Mouse (Mus musculus): ENCODE measurements at regions not wholly inside any gene's neighbourhood (a gene's known extent, or its start where the extent isn't known, plus 50 kb on each side); places are given as distances from the start of the nearest gene placed in this dataset.

DNA sequence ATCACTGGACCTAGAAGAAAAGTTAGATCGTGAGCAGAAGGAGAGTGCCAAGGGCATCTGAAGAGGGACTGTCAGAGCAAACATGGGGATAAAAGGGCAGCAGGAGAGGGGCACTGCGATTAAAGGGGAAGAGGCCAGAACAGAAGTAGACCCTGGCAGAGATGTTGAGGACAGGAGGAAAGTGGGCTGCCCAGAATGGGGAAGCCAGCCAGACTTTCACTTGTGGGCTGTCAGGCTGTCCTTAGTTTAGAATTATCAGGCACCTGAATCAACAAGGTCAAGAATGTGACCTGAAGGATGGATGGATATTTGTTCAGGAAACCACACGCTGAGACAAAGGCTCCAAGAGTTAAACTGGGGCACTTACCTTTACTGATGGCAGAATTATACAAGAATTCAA, 193.0 kb upstream of the Klf3 start:
- no peak for DNase-seq

DNA sequence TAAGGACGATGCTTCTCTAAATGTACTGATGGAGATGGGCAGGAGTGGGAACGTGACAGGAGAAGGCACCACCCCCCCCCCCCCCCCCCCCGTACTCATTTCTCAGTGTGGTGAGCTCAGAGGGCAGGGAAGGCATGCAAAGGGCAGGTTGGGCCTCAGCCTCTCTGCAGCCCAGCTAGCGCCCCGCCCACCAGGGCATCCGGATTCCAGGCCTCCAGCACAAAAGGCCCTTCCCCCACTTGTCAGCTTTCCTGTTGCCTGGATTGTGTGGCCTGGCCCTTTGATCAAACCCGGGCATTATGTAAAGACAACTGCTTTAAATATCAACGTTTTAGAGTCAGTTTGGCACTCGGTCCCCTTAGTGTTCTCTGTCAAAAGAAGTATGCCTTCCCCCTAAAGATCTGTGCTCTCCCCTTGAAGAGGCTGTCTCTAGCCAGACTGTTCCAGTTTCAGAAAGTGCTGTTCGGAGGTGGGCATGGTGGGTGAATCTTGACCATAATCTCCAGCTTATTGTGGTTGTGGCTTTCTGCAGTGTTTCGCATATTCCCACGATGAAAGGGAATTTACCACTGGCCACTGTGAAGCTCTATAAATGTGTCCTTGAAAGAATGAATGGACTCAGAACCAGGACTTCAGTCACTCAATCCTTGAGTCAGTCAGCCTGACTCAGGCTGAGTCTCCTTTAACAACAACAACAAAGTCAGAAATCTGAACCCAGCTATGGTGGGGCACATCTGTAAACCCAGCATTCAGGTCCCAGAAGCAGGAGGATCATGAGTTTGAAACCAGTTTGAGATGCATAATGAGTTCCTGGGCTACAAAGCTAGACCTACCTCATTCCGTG, 192.4 kb upstream of the Klf3 start:
- DNase-seq, result peak; percentile 67

DNA sequence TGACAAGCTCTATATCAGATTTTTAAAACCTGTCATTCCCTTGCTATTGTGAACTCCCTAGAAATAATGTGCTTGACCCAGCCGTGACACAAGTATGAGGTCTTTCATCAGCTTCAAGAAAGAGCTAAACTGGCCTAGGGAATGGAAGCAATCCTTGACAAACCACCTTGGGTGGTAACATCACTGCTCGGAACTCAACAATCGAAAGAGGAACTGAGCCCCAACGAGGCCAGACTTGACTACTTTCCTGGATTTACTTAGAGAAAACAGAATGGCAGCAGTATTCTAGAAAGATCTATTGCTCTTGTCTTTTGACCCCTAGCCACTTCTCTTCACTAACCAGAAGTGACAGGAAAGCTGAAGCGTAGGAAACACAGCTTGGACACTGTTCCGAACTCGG, 191.2 kb upstream of the Klf3 start:
- DNase-seq, result no peak

GRCm38 (mm10) chr5:64613696-64614095, 189.5 kb upstream of the Klf3 start:
- DNase-seq, result no peak

DNA sequence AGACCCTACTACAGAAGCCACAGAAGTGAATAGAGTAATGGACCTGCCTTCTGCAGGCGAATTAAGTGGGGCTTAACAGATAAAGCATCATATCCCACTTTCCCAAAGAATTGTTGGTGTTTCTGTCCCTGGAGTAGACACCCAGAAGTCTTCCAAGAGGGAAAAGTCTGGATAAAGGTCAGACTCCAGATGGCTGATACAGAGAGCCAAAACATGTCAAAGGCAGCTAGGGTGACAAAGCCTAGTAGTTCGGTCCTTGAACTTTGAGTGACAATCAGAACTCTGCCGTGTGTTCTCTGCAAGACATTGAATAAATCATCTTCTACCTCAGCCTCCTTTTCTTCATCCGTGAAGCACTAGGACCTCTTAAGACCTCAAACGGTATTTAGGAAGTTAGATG, 185.1 kb upstream of the Klf3 start:
- no peak for DNase-seq

DNA sequence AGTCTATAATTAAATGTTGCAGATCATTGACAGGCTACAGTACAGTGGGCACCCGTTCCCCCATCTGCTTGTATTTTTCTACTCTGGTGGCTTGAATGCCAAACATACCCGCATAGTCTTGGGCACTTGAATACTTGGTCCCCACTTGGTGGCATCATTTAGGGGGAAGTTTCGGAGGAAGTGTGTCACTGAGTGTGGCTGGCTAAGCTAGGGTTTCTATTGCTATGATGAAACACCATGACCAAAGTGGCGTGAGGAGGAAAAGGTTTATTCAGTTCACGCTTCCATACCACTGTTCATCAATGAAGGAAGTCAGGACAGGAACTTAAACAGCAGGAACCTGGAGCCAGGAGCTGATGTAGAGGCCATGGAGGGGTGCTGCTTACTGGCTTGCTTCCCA, 183.4 kb upstream of the Klf3 start:
- DNase-seq, result no peak

DNA sequence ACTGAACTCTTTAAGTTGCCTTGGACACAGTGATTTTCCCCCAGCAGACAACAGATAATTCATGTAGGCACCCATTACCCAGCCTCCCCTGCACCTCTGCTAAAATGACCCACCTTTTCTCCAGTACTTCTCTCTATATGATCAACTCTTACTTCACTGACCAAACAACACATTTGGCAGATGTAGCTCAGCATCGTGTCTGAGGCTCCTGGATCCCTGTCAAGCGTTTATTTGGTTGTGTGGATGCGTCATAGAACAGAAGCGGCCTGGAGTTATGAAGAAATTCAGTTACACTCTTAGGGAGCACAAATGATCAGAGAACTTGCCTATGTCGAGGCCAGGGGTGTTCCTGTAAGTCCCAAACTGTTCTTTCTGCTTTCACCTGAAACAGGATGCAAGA, 182.5 kb upstream of the Klf3 start:
- no peak for DNase-seq

DNA sequence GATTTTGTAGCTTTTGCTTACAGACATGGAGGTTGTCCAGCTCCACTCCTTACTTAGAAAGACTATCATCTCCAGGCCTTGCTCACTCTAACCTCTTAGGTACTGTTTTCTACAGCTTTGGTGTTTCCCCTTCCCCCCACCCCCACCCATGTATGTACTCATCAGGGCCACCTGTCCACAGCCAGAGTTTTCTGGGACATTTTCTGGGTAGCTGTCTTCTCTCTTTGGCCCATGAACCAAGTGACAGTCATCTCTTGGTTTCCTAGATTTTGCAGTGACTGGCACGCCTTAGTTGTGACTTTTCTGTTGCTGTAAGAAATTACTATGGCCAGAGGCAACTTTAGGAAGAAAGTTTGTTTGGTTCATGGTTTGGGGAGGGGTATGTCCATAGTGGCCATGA, 181.8 kb upstream of the Klf3 start:
- DNase-seq, result no peak

GRCm38 (mm10) chr5:64623653-64624052, 179.5 kb upstream of the Klf3 start:
- no peak for DNase-seq

GRCm38 (mm10) chr5:64624205-64624604, 179.0 kb upstream of the Klf3 start:
- DNase-seq, result no peak

- no peak for DNase-seq
These were observed 177.8 kb upstream of the Klf3 start for GRCm38 (mm10) chr5:64625421-64625820.

DNA sequence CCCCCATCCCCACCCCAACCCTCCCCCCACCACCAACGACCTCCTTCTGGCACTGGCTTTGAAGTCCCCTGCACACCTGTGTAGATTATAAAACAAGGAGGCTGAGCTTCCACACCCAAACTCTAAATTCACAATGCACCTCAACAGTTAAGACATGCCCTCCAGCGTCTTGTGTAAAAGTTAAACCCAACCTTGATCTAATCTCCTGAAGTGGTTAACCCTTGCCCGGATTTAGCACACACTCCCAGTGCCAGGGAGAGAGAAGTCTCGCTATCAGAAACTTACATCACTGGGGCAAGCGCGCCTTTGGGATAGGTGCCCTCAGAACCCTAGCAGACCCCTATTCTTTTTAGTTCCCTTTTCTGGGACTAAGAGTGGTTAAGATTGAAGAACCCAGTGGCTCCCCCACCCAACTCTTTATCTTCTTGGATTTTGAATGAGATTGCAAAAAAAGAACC, 177.3 kb upstream of the Klf3 start:
- no peak for DNase-seq

DNA sequence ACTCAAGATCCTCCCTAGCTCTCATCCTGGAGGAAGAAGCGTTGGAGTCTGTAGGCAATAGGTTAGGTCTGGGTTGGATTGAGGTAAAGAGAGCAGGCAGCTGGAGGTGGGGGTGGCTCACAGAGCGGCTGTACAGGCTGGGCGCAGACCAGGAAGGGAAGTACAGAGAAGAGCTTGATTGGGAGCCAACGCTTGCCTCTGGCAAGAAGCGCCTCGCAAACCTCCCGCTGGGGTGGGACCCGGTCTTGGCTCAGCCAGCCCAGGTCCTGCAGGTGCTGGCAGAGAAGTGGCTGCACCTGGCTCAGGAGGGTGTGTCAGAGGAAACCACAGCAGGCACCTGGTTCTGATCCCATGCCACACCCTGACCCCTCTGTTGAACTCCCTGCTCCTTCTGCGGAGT, 176.8 kb upstream of the Klf3 start:
- no peak for DNase-seq

DNA sequence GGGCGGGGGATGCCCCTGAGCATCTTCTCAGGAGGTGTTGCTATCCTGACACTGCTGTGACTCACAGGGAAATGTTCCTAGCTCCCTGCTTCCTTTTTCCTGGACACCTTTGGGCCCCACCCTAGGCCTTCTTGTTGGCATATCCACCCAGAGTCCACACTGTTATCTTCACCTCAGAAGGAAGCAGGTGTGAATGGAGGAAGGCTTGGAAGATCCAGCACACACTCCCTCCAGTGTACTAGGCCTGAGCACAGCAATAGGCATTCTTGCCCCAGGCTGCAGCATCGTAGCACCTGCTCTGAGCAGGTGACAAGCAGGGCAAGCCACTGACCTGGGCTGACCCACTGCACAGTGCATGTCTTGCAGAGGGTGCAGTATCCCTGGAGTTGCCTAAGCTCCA, 172.6 kb upstream of the Klf3 start:
- DNase-seq, result no peak

DNA sequence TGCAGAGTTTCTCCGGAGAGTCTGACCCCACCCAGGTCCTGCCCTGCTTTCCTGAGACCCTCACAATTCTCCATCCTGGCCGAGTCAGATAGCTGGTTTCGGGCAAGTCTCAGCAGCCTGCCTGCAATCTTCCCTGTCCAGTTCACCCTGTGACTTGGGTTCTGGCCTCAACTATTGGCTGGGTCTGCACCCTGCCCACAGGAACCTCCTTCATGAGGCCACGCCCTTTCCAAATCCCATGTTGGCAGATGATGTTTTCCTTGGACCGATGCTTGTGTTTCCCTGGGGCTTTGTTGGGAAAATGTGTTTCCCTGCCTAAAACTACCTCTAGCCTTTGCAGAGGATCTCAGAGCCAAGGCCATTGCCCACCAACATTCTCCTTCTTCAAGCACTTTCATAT, 171.0 kb upstream of the Klf3 start:
- no peak for DNase-seq

DNA sequence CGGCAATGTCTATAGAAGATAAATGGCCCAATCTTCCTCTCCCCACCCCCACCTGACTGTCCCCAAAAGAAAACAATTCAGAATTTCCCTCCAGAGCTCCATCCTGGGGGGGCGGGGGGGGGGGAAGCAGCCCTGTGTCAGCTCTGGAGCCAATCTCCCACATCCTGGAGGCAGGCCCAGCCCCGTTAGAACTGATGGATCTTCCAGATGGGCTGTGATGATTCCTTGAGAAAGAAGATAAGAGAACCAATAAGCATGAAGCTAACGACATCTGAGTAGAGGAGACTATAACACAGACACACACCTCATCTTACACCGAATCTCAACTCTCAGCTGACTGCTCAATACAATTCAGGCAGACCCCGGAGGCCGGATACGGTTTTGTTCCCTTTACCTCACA, 169.2 kb upstream of the Klf3 start:
- DNase-seq, result no peak

DNA sequence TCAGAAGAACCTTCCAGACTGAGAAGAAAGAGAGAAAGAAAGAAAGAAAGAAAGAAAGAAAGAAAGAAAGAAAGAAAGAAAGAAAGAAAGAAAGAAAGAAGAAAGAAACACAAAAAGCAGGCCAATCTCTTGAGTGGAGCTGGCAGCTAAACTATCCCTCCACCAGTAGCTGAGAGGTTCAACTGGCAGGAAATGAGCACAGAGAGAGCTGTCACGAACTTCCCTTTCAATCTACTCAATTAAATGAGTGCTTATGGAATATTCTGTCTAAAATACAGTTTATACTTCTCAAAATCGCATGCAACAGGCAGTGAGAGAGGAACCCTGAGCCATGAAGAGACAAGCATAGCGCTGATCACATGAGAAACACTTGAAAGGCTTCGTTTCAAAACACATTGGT, 168.5 kb upstream of the Klf3 start:
- no peak for DNase-seq

- DNase-seq, result no peak
These were observed 166.9 kb upstream of the Klf3 start for GRCm38 (mm10) chr5:64636301-64636700.

DNA sequence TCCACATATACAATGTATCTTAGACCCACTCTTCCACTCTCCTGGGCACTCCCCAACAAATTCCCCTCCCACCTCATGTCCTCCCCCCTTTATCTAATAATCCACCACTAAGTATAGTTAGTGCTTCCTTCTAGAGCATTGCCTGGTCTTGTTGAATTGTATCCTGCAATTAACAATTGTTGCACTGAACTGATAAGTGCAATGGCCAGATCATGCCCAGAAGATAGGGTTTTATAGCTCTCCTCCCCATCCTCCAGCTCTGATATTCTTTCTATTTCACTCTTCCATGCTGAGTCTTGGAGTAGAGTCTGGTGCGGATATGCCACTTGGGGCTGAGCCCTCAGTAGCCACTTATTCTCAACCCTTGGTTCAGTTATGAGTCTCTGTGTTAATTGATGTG, 159.6 kb upstream of the Klf3 start:
- DNase-seq, result no peak

DNA sequence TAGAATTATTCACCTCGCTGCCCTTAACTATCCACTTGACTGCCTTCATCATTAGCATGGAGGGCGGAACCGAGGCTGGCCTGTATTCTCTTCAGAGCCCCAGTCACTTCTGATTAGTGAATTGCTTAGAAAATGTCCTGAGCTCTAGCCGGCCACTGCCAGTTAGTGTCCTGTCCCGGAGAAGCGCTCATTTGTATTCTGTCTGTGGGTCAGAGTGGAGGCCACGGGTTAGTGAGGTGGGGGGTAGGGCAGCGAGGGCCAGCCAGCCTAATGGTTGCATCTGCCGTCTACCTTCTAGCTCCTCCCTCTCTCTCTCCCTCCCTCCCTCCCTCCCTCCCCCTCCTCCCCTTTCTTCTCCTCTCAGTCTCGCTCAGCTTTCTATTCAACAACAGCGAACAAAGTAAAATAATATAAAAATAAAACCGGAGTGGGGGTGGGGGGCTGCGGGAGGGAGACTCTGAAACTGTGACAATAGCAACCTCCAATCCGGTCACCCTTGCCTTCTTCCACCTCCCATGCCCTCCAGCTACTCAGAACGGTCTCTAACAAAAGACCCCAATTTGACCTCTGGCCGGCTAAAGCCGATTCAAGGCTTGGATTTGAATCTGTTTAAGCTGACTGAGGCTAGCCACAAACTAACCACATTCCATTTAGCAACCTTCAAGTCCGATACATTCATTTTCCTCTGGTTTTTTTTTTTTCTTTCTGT, 155.6 kb upstream of the Klf3 start:
- DNase-seq, result peak; percentile 42

DNA sequence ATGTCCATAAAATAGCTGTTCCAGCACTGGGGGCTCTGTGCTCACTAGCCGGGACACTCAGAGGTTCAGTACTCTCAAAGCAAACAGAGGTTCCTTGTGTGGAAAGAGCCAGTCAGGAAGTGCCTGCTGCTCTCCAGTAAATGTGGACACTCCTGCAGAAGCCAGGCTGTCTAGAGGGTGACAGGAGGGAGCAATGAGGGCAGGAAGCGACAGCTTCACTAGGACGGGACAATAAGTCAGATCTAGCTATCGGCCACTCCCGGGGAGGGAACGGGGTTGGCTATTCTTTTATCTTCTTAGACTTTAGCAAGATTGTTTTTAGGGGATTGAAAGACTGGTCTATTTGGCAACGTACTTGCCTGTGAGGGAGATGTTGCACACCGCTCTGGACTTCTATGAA, 154.7 kb upstream of the Klf3 start:
- DNase-seq, result peak; percentile 11

DNA sequence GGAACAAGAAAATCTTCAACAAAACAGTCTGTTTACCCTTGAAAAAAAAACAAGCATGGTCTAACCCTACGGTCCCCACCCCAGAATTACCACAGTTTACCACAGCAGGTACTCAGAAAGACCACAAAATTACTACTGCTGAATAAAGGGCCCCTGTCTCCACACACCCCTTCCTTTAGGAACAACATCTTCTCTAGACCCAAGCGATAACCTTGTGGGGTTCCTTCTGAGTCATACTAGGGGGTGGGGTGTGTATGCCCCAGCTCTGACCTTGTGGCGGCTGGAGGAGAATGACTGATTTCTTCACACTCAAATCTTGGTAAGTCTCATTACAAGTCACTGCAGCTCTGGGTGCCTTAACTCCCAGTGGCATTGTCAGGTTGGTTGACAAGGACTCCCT, 151.8 kb upstream of the Klf3 start:
- DNase-seq, result peak; percentile 27

DNA sequence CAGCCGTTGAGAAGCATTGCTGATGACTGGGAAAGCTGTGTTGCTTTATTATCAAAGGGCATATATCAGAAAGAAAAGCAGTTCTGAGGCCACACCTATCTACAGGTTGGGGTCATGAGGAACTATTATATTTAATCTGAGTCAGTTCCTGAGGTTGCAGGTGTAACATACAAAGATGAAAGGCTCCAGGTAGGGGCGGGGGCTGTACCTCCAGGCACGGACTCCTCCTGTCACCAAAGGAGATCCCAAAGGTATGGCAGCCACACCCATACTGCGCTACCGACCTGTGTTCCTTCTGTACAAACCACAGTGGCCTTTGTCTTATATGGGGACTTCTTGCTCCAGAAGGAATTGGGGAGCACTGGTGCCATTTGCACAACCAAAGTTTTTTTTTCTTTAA, 149.4 kb upstream of the Klf3 start:
- DNase-seq, result no peak

DNA sequence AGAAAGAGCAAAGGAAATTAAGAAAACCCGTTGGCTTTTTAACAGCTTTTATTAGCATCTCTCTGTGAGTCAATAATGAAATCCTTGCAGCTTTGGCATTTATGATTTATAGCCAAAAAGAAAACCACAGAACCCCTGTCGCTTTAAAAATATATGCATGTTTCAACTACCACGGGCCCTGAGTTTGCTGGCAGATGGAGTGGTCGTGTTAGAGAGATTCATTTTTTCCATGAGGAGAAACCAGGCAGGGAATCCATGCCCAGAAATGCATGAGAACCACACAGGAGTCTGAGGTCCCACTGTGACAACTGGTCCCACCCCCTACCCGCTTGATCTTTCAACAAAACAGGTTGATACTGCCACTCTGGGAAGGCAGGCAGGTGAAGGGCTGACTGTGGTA, 147.9 kb upstream of the Klf3 start:
- no peak for DNase-seq
